Mouse (Mus musculus): Measurements from ENCODE around the gene Myo18a. TPM values are rescaled to one million over a fixed set of nuclear protein-coding genes. Genes with fewer than 3 reads are reported as not detected.

Myo18a gene
- polyA plus RNA-seq, 1 experiment from 2014 or later, result 21.1 TPM

GRCm38 (mm10) chr11:77829043-77829841, 66.2 kb downstream of the Myo18a start:
- DNase-seq (ENCODE audit: low spot score), result no peak
- Histone ChIP-seq H3K36me3 (ENCODE audit: control insufficient read depth, insufficient read depth, low read length) (peaks cover 46% of the 10 kb centered on the region), H3K4me2 (ENCODE audit: low read length) (no peak overlapping the region), H3K9ac (ENCODE audit: low read length) (no peak overlapping the region), H3K27me3 (replicated peaks; ENCODE audit: control insufficient read depth, insufficient read depth, low read length) (no peaks in the 10 kb centered on the region), H3K4me3 (ENCODE audit: low read depth, low read length) (no peak overlapping the region), H3K4me1 (replicated peaks; ENCODE audit: control insufficient read depth, insufficient read depth, low read length) (no peaks in the 10 kb centered on the region), H3K9me3 (ENCODE audit: control insufficient read depth, low read length) (no peaks in the 10 kb centered on the region), H3K27ac (ENCODE audit: low read depth) (no peak overlapping the region)
- no peak for ATAC-seq (replicated peaks; ENCODE audit: low FRiP score, low TSS enrichment, low read depth)
- WGBS, result 83% methylated on average over 23 of the region's 23 CpGs

GRCm38 (mm10) chr11:77830875-77831274, 67.8 kb downstream of the Myo18a start:
- Histone ChIP-seq H3K36me3 (ENCODE audit: control insufficient read depth, insufficient read depth, low read length) (peaks cover 47% of the 10 kb centered on the region), H3K9me3 (ENCODE audit: control insufficient read depth, low read length) (no peaks in the 10 kb centered on the region), H3K4me1 (replicated peaks; ENCODE audit: control insufficient read depth, insufficient read depth, low read length) (no peaks in the 10 kb centered on the region), H3K27ac (ENCODE audit: low read depth) (no peak overlapping the region), H3K27me3 (replicated peaks; ENCODE audit: control insufficient read depth, insufficient read depth, low read length) (no peaks in the 10 kb centered on the region), H3K9ac (ENCODE audit: low read length) (no peak overlapping the region), H3K4me3 (ENCODE audit: low read depth, low read length) (no peak overlapping the region), H3K4me2 (ENCODE audit: low read length) (no peak overlapping the region)
- ATAC-seq (replicated peaks; ENCODE audit: low FRiP score, low TSS enrichment, low read depth) (no peak), DNase-seq (ENCODE audit: low spot score) (no peak)
- WGBS, result 70% methylated on average over 7 of the region's 7 CpGs

DNA sequence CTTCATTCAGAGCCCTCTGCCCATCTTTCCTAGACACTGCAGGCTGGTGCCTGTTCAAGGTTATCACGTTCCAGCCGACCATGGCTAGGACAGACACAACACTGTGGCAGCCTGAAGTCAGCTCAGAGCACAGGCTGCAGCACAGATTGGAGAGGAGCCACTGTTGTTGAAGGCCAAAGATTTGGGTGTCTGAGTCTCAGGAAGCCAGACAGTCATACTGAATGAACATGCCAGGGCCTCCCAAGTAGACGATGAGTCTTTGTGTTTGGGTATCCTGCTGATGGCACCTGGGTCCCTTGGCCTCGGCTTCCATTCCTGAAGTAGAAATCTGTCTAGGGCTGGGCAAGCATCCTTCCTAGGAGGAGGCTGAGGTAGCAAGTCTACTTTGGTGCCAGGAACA, 69.5 kb downstream of the Myo18a start:
- H3K4me1 ChIP-seq (replicated peaks; ENCODE audit: control insufficient read depth, insufficient read depth, low read length), result no peaks in the 10 kb centered on the region; the same call in 1 of the 2 replicates
- H3K36me3 ChIP-seq (ENCODE audit: control insufficient read depth, insufficient read depth, low read length), result peaks cover 50% of the 10 kb centered on the region
- ATAC-seq (replicated peaks; ENCODE audit: low FRiP score, low TSS enrichment, low read depth), result no peak
- H3K4me3 ChIP-seq (ENCODE audit: low read depth, low read length), result no peak overlapping the region
- H3K4me2 ChIP-seq (ENCODE audit: low read length), result no peak overlapping the region
- no peaks in the 10 kb centered on the region for H3K27me3 ChIP-seq (replicated peaks; ENCODE audit: control insufficient read depth, insufficient read depth, low read length)
- no peaks in the 10 kb centered on the region for H3K9me3 ChIP-seq (ENCODE audit: control insufficient read depth, low read length)
- H3K9ac ChIP-seq (ENCODE audit: low read length), result no peak overlapping the region
- H3K27ac ChIP-seq (ENCODE audit: low read depth), result no peak overlapping the region
- 84% methylated on average over 4 of the region's 4 CpGs for WGBS
- DNase-seq (ENCODE audit: low spot score), result no peak

GRCm38 (mm10) chr11:77835109-77835508, 72.1 kb downstream of the Myo18a start:
- no peaks in the 10 kb centered on the region for H3K9me3 ChIP-seq (ENCODE audit: control insufficient read depth, low read length)
- H3K36me3 ChIP-seq (ENCODE audit: control insufficient read depth, insufficient read depth, low read length), result peaks cover 29% of the 10 kb centered on the region
- no peak overlapping the region for H3K9ac ChIP-seq (ENCODE audit: low read length)
- H3K27me3 ChIP-seq (replicated peaks; ENCODE audit: control insufficient read depth, insufficient read depth, low read length), result no peaks in the 10 kb centered on the region
- H3K4me2 ChIP-seq (ENCODE audit: low read length), result no peak overlapping the region
- H3K4me1 ChIP-seq (replicated peaks; ENCODE audit: control insufficient read depth, insufficient read depth, low read length), result no peaks in the 10 kb centered on the region; the same call in 1 of the 2 replicates
- DNase-seq (ENCODE audit: low spot score), result no peak
- H3K4me3 ChIP-seq (ENCODE audit: low read depth, low read length), result no peak overlapping the region
- WGBS, result 79% methylated on average over 3 of the region's 3 CpGs
- no peak overlapping the region for H3K27ac ChIP-seq (ENCODE audit: low read depth)
- ATAC-seq (replicated peaks; ENCODE audit: low FRiP score, low TSS enrichment, low read depth), result no peak

- Histone ChIP-seq H3K27ac (ENCODE audit: low read depth) (0 out of 2 replicates have a peak overlapping the region, but pooled peaks have one; percentile 4), H3K36me3 (ENCODE audit: control insufficient read depth, insufficient read depth, low read length) (peaks cover 27% of the 10 kb centered on the region), H3K4me2 (ENCODE audit: low read length) (no peak overlapping the region), H3K9me3 (ENCODE audit: control insufficient read depth, low read length) (no peaks in the 10 kb centered on the region), H3K4me3 (ENCODE audit: low read depth, low read length) (no peak overlapping the region), H3K4me1 (replicated peaks; ENCODE audit: control insufficient read depth, insufficient read depth, low read length) (no peaks in the 10 kb centered on the region; the same call in 1 of the 2 replicates), H3K9ac (ENCODE audit: low read length) (no peak overlapping the region), H3K27me3 (replicated peaks; ENCODE audit: control insufficient read depth, insufficient read depth, low read length) (no peaks in the 10 kb centered on the region)
- ATAC-seq (replicated peaks; ENCODE audit: low FRiP score, low TSS enrichment, low read depth) (no peak), DNase-seq (ENCODE audit: low spot score) (no peak)
- 74% methylated on average over 5 of the region's 5 CpGs for WGBS
Measured at GRCm38 (mm10) chr11:77836290-77836689, 73.2 kb downstream of the Myo18a start.

DNA sequence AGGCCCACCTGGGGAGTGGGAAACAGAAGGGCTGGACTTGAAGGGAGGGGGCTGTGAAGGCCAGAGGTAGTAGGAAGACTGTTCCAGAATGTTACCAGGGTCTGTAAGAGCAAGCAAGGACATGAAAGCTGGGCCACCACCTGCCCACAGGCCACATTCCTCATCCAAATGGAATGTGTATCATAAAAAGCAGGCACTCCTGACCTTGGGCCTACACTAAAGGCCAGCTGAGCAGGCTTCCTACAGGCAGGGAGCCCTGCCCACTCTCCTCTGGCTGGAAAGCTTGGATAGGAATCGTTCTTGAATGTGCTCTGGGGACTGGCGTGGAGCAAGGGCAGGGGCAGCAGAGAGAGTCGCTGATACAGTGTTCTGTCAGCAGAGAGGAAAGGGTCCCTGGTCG, 73.7 kb downstream of the Myo18a start:
- Histone ChIP-seq H3K4me3 (ENCODE audit: low read depth, low read length) (no peak overlapping the region), H3K4me1 (replicated peaks; ENCODE audit: control insufficient read depth, insufficient read depth, low read length) (no peaks in the 10 kb centered on the region; the same call in 1 of the 2 replicates), H3K9ac (ENCODE audit: low read length) (no peak overlapping the region), H3K27me3 (replicated peaks; ENCODE audit: control insufficient read depth, insufficient read depth, low read length) (no peaks in the 10 kb centered on the region), H3K4me2 (ENCODE audit: low read length) (no peak overlapping the region), H3K36me3 (ENCODE audit: control insufficient read depth, insufficient read depth, low read length) (peaks cover 32% of the 10 kb centered on the region), H3K9me3 (ENCODE audit: control insufficient read depth, low read length) (no peaks in the 10 kb centered on the region), H3K27ac (ENCODE audit: low read depth) (0 out of 2 replicates have a peak overlapping the region, but pooled peaks have one; percentile 4)
- DNase-seq (ENCODE audit: low spot score), result no peak
- 43% methylated on average over 4 of the region's 4 CpGs for WGBS
- ATAC-seq (replicated peaks; ENCODE audit: low FRiP score, low TSS enrichment, low read depth), result no peak

DNA sequence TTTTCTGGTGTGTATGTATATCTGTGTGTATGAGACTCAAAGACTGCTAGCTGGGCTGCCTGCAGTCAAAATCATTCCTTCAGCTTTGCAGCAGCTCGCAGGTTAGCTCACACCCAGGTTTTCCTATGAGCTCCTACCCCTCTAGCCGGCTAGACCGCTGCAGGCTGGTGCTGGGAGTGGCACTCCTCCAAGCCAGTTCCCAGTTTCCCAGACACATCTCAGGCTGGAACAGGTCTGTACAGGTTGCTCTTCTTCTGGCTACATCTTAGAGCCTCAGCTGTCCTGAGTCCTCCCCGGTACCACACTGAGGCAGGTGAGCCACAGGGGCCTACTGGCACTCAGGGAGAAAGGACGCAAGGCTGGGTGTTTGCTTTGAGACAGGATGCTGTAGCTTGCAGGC, 74.8 kb downstream of the Myo18a start:
- WGBS, result 83% methylated on average over 5 of the region's 5 CpGs
- DNase-seq (ENCODE audit: low spot score), result no peak
- no peak for ATAC-seq (replicated peaks; ENCODE audit: low FRiP score, low TSS enrichment, low read depth)
- Histone ChIP-seq H3K4me3 (ENCODE audit: low read depth, low read length) (no peak overlapping the region), H3K9ac (ENCODE audit: low read length) (no peak overlapping the region), H3K27ac (ENCODE audit: low read depth) (no peak overlapping the region), H3K4me1 (replicated peaks; ENCODE audit: control insufficient read depth, insufficient read depth, low read length) (no peaks in the 10 kb centered on the region; the same call in 1 of the 2 replicates), H3K4me2 (ENCODE audit: low read length) (no peak overlapping the region), H3K9me3 (ENCODE audit: control insufficient read depth, low read length) (no peaks in the 10 kb centered on the region), H3K36me3 (ENCODE audit: control insufficient read depth, insufficient read depth, low read length) (peaks cover 35% of the 10 kb centered on the region), H3K27me3 (replicated peaks; ENCODE audit: control insufficient read depth, insufficient read depth, low read length) (no peaks in the 10 kb centered on the region)

- DNase-seq (ENCODE audit: low spot score) (no peak), ATAC-seq (replicated peaks; ENCODE audit: low FRiP score, low TSS enrichment, low read depth) (no peak)
- H3K9me3 ChIP-seq (ENCODE audit: control insufficient read depth, low read length), result no peaks in the 10 kb centered on the region
- H3K4me3 ChIP-seq (ENCODE audit: low read depth, low read length), result no peak overlapping the region
- no peak overlapping the region for H3K27ac ChIP-seq (ENCODE audit: low read depth)
- no peaks in the 10 kb centered on the region for H3K27me3 ChIP-seq (replicated peaks; ENCODE audit: control insufficient read depth, insufficient read depth, low read length)
- H3K9ac ChIP-seq (ENCODE audit: low read length), result no peak overlapping the region
- no peaks in the 10 kb centered on the region; the same call in 1 of the 2 replicates for H3K4me1 ChIP-seq (replicated peaks; ENCODE audit: control insufficient read depth, insufficient read depth, low read length)
- WGBS, result 77% methylated on average over 16 of the region's 16 CpGs
- H3K36me3 ChIP-seq (ENCODE audit: control insufficient read depth, insufficient read depth, low read length), result peaks cover 42% of the 10 kb centered on the region
- no peak overlapping the region for H3K4me2 ChIP-seq (ENCODE audit: low read length)
Measured at GRCm38 (mm10) chr11:77840523-77841245, 77.6 kb downstream of the Myo18a start.

Data from intestine, embryonic 14.5 days (tissue).